17 mouse cellular contexts compared by ENCODE assay signal in genomic region chr11:79239024-79239423, GRCm38 (mm10). TPM values are rescaled to one million over a fixed set of nuclear protein-coding genes. Genes with fewer than 3 reads are reported as not detected.
DNase-seq lines count a peak whose midpoint lies in the region; ATAC-seq and TF ChIP-seq lines count a peak whose summit lies in the region.
"Had no signal": no experiment of that assay in that cellular context is flagged by ENCODE, and none has a peak within 500 bp of the region (broad histone marks: within the 10 kb centered on the region; RNA-seq: fewer than 3 reads in every experiment).

No protein-coding gene starts in this region.

- DNase-seq in forebrain, embryonic 11.5 days (ENCODE audit: low spot score), result peak; percentile 40
- no peak for DNase-seq in heart, postnatal 0 days (ENCODE audit: low spot score)
- DNase-seq in heart, adult 9 months (ENCODE audit: low spot score in 2 of 2), result no peak
- DNase-seq in lung, adult 18-20 months, result no peak
- DNase-seq in adrenal gland, adult 2 months, result no peak
- DNase-seq: adrenal gland, postnatal 25 days; cerebellum, adult 8-10 months; gastrocnemius, postnatal 10 days; right cerebral cortex, postnatal 4 days had no signal

- H3K9ac ChIP-seq in forebrain, embryonic 11.5 days (ENCODE audit: low read length), result no peak overlapping the region
- no peak overlapping the region for H3K9ac ChIP-seq in forebrain, embryonic 13.5 days
- no peak overlapping the region for H3K9ac ChIP-seq in heart, postnatal 0 days (replicated peaks; ENCODE audit: low read depth, low read length)
- H3K9ac ChIP-seq in lung, embryonic 15.5 days, result no peak overlapping the region

- no peaks in the 10 kb centered on the region for H3K27me3 ChIP-seq in forebrain, embryonic 11.5 days (ENCODE audit: control insufficient read depth, insufficient read depth, low read length)
- H3K27me3 ChIP-seq in forebrain, embryonic 13.5 days, result no peaks in the 10 kb centered on the region
- H3K27me3 ChIP-seq in heart, postnatal 0 days (ENCODE audit: control insufficient read depth, insufficient read depth, low read length), result no peaks in the 10 kb centered on the region
- no peaks in the 10 kb centered on the region for H3K27me3 ChIP-seq in lung, embryonic 15.5 days
- H3K27me3 ChIP-seq: CH12.LX had no signal

- no peak for ATAC-seq in forebrain, embryonic 11.5 days (replicated peaks; ENCODE audit: low FRiP score)
- no peak for ATAC-seq in forebrain, embryonic 13.5 days
- ATAC-seq in heart, postnatal 0 days (ENCODE audit: insufficient read depth, low read depth), result no peak
- ATAC-seq in lung, embryonic 15.5 days (ENCODE audit: borderline replicate concordance, extremely low read depth, low FRiP score, low TSS enrichment), result no peak
- ATAC-seq in monocyte, adult 5-6 weeks (replicated peaks; ENCODE audit: insufficient number of reproducible peaks, low FRiP score, low TSS enrichment, poor library complexity, severe bottlenecking), result peak; percentile 31
- ATAC-seq: inflammation-experienced regulatory T-cells, adult 6 months had no signal

- TF ChIP-seq CTCF in heart, postnatal 0 days (IDR thresholded peaks at IDR 0.05; ENCODE audit: low read depth), result no peak

- peaks cover 7% of the 10 kb centered on the region; the same call in 1 of the 2 replicates for H3K9me3 ChIP-seq in forebrain, embryonic 11.5 days (ENCODE audit: control insufficient read depth, low read length)
- no peaks in the 10 kb centered on the region; the same call in 1 of the 2 replicates for H3K9me3 ChIP-seq in forebrain, embryonic 13.5 days (replicated peaks)
- H3K9me3 ChIP-seq in heart, postnatal 0 days (replicated peaks; ENCODE audit: control insufficient read depth, low read length), result no peaks in the 10 kb centered on the region
- H3K9me3 ChIP-seq in lung, embryonic 15.5 days, result no peaks in the 10 kb centered on the region

- no peaks in the 10 kb centered on the region for H3K4me1 ChIP-seq in forebrain, embryonic 11.5 days (replicated peaks; ENCODE audit: control insufficient read depth, insufficient read depth, low read length)
- H3K4me1 ChIP-seq in forebrain, embryonic 13.5 days, result no peaks in the 10 kb centered on the region
- peaks cover 4% of the 10 kb centered on the region; the same call in 1 of the 2 replicates for H3K4me1 ChIP-seq in heart, postnatal 0 days (ENCODE audit: control insufficient read depth, insufficient read depth)
- peaks cover 14% of the 10 kb centered on the region for H3K4me1 ChIP-seq in lung, embryonic 15.5 days

- 98% methylated on average over 7 of the region's 7 CpGs for WGBS in forebrain, embryonic 11.5 days
- WGBS in forebrain, embryonic 13.5 days, result 97% methylated on average over 7 of the region's 7 CpGs
- WGBS in heart, postnatal 0 days, result 94% methylated on average over 7 of the region's 7 CpGs
- WGBS in lung, embryonic 15.5 days, result 91% methylated on average over 7 of the region's 7 CpGs

- TF ChIP-seq EP300 in heart, postnatal 0 days (IDR thresholded peaks at IDR 0.05; ENCODE audit: low read depth), result no peak

- peaks cover 25% of the 10 kb centered on the region for H3K36me3 ChIP-seq in forebrain, embryonic 11.5 days (ENCODE audit: control insufficient read depth, insufficient read depth, low read length)
- peaks cover 58% of the 10 kb centered on the region for H3K36me3 ChIP-seq in forebrain, embryonic 13.5 days (ENCODE audit: poor library complexity, severe bottlenecking)
- H3K36me3 ChIP-seq in heart, postnatal 0 days (replicated peaks; ENCODE audit: control insufficient read depth, insufficient read depth, low read length), result peaks cover 53% of the 10 kb centered on the region
- peaks cover 57% of the 10 kb centered on the region for H3K36me3 ChIP-seq in lung, embryonic 15.5 days

- H3K4me3 ChIP-seq in forebrain, embryonic 11.5 days (ENCODE audit: low read depth, low read length), result no peak overlapping the region
- no peak overlapping the region for H3K4me3 ChIP-seq in forebrain, embryonic 13.5 days
- H3K4me3 ChIP-seq in heart, postnatal 0 days (ENCODE audit: low read depth, low read length), result no peak overlapping the region
- H3K4me3 ChIP-seq in lung, embryonic 15.5 days, result no peak overlapping the region
- H3K4me3 ChIP-seq: erythroblast, embryonic 14.5 days had no signal

- H3K4me2 ChIP-seq in forebrain, embryonic 11.5 days (ENCODE audit: low read depth, low read length, severe bottlenecking), result no peak overlapping the region
- H3K4me2 ChIP-seq in forebrain, embryonic 13.5 days, result no peak overlapping the region
- H3K4me2 ChIP-seq in heart, postnatal 0 days (ENCODE audit: low read depth, low read length), result no peak overlapping the region
- no peak overlapping the region for H3K4me2 ChIP-seq in lung, embryonic 15.5 days

- H3K27ac ChIP-seq in forebrain, embryonic 11.5 days (ENCODE audit: low read depth, low read length), result no peak overlapping the region
- H3K27ac ChIP-seq in forebrain, embryonic 13.5 days, result no peak overlapping the region
- peak overlapping the region; percentile 57 for H3K27ac ChIP-seq in heart, postnatal 0 days (ENCODE audit: low read depth)
- peak overlapping the region; percentile 67 for H3K27ac ChIP-seq in lung, embryonic 15.5 days

RNA-seq across cellular contexts. Expression of gene Wsb1, which starts 15.4 kb away (rescaled TPM):
- 355 and 371 TPM in 2 replicates for polyA plus RNA-seq in forebrain, embryonic 11.5 days (2014; fragmentation: Nextera tagmentation; extraction: Ambion mirVana)
- polyA plus RNA-seq in forebrain, embryonic 13.5 days (2015; fragmentation: Nextera tagmentation; extraction: Ambion mirVana), result 367 and 422 TPM in 2 replicates
- 60.4 and 73.2 TPM in 2 replicates for total RNA-seq in heart, postnatal 0 days (2014; rRNA removed; ENCODE audit: low replicate concordance)
- polyA plus RNA-seq in heart, postnatal 0 days (2015; fragmentation: Nextera tagmentation; extraction: Ambion mirVana), result 63.9 and 64.5 TPM in 2 replicates
- 216 and 218 TPM in 2 replicates for polyA plus RNA-seq in lung, embryonic 15.5 days (2015; fragmentation: Nextera tagmentation; extraction: Ambion mirVana)
- 274 to 316 TPM (median 277 TPM) in 3 replicates for total RNA-seq in monocyte, adult 5-6 weeks (2017)
- total RNA-seq in adrenal gland, adult 2 months (2021), result 10 to 100 TPM; 29.4 to 37.0 TPM
- polyA plus RNA-seq in adrenal gland, adult 2 months (2012; rRNA removed), result 59.1 and 61.2 TPM in 2 replicates

RNA-seq across cellular contexts. Expression of gene Gm9964, which starts 57.7 kb away (rescaled TPM):
- polyA plus RNA-seq in forebrain, embryonic 11.5 days (2014; fragmentation: Nextera tagmentation; extraction: Ambion mirVana), result 0.40 TPM in 1 of 2 replicates, not detected in the other
- not detected in 2 replicates for polyA plus RNA-seq in forebrain, embryonic 13.5 days (2015; fragmentation: Nextera tagmentation; extraction: Ambion mirVana)
- not detected in 2 replicates for total RNA-seq in heart, postnatal 0 days (2014; rRNA removed; ENCODE audit: low replicate concordance)
- polyA plus RNA-seq in heart, postnatal 0 days (2015; fragmentation: Nextera tagmentation; extraction: Ambion mirVana), result not detected in 2 replicates
- 0.21 TPM in 1 of 2 replicates, not detected in the other for polyA plus RNA-seq in lung, embryonic 15.5 days (2015; fragmentation: Nextera tagmentation; extraction: Ambion mirVana)
- not detected in 3 replicates for total RNA-seq in monocyte, adult 5-6 weeks (2017)
- total RNA-seq in adrenal gland, adult 2 months (2021), result not detected
- polyA plus RNA-seq in adrenal gland, adult 2 months (2012; rRNA removed), result not detected in 2 replicates
- total RNA-seq: adrenal gland, postnatal 25 days; CH12.LX; gastrocnemius, postnatal 10 days; liver, adult 2 months had no signal
- polyA plus RNA-seq: erythroblast, embryonic 14.5 days; hindbrain, embryonic 11.5 days; inflammation-experienced regulatory T-cells, adult 6 months; liver, adult 2 months had no signal

Comparison
In these comparisons a context has a peak if more than half of its experiments do, and no peak if none do; other contexts are left out.
1. H3K27ac ChIP-seq: peak in heart, postnatal 0 days (single experiment) and lung, embryonic 15.5 days (single experiment); none in forebrain, embryonic 11.5 days (single experiment) and forebrain, embryonic 13.5 days (single experiment).